Mouse (Mus musculus) hindbrain, embryonic 16.5 days (tissue): ENCODE data around the gene Rps6. TPM values are rescaled to one million over a fixed set of nuclear protein-coding genes. Genes with fewer than 3 reads are reported as not detected.
"Not testable (repeated sequence)": the region's sequence is repeated elsewhere in the genome, so short reads cannot be mapped to it uniquely, and the experiment has no call there.

Source experiments
- ATAC-seq: fragments of 200-750 bp; cut with Nextera tagmentation; 2 replicates; pipeline ENCODE4 v1.8.0; 2017; ENCODE audit warnings: moderate TSS enrichment, moderate library complexity
- H3K27ac ChIP-seq: fragments of 300-500 bp; sonication (generic); 2 replicates; pipeline ENCODE4 v1.5.1; 2014; ENCODE audit warnings: low read depth, mild to moderate bottlenecking, control low read depth, low read length, moderate library complexity
- H3K27me3 ChIP-seq: fragments of 300-500 bp; sonication (generic); replicated peaks from 2 replicates; pipeline ENCODE4 v1.6.1; 2014; ENCODE audit warnings: low read length; ENCODE audit not compliant: control insufficient read depth, insufficient read depth
- H3K36me3 ChIP-seq: fragments of 300-500 bp; sonication (generic); 2 replicates; pipeline ENCODE4 v1.6.1; 2014; ENCODE audit warnings: mild to moderate bottlenecking, low read length, moderate library complexity, mixed read lengths; ENCODE audit not compliant: control insufficient read depth, insufficient read depth
- H3K4me1 ChIP-seq: fragments of 300-500 bp; sonication (generic); 2 replicates; pipeline ENCODE4 v1.6.1; 2014; ENCODE audit warnings: low read depth, low read length; ENCODE audit not compliant: control insufficient read depth, insufficient read depth
- H3K4me2 ChIP-seq: fragments of 300-500 bp; sonication (generic); 2 replicates; pipeline ENCODE4 v1.6.1; 2014; ENCODE audit warnings: mild to moderate bottlenecking, low read length, control low read depth, moderate library complexity
- H3K4me3 ChIP-seq: fragments of 300-500 bp; sonication (generic); 2 replicates; pipeline ENCODE4 v1.5.1; 2014; ENCODE audit warnings: mild to moderate bottlenecking, low read length, control low read depth, moderate library complexity
- H3K9ac ChIP-seq: fragments of 300-500 bp; sonication (generic); 2 replicates; pipeline ENCODE4 v1.6.1; 2014; ENCODE audit warnings: low read depth, mild to moderate bottlenecking, control low read depth, low read length, moderate library complexity
- H3K9me3 ChIP-seq: fragments of 300-500 bp; sonication (generic); 2 replicates; pipeline ENCODE4 v1.6.1; 2014; ENCODE audit warnings: mild to moderate bottlenecking, low read length, moderate library complexity; ENCODE audit not compliant: control insufficient read depth
- WGBS: fragments of 180-500 bp; shearing (Covaris S2); extraction: QIAGEN DNeasy Blood & Tissue Kit; methylation state at CpG from one replicate; pipeline ENCODE4 v1.1.7; 2014; 5-methylcytosine and 5-hydroxymethylcytosine counted together
- polyA plus RNA-seq: library from polyadenylated mRNA; unstranded; fragments of >200 nt; fragmentation: Nextera tagmentation; extraction: Ambion mirVana; gene quantifications from 2 replicates; pipeline ENCODE4 v1.2.1, GENCODE M21; 2015

Gene Rps6
- polyA plus RNA-seq, 1 experiment from 2014 or later, result 300 TPM

DNA sequence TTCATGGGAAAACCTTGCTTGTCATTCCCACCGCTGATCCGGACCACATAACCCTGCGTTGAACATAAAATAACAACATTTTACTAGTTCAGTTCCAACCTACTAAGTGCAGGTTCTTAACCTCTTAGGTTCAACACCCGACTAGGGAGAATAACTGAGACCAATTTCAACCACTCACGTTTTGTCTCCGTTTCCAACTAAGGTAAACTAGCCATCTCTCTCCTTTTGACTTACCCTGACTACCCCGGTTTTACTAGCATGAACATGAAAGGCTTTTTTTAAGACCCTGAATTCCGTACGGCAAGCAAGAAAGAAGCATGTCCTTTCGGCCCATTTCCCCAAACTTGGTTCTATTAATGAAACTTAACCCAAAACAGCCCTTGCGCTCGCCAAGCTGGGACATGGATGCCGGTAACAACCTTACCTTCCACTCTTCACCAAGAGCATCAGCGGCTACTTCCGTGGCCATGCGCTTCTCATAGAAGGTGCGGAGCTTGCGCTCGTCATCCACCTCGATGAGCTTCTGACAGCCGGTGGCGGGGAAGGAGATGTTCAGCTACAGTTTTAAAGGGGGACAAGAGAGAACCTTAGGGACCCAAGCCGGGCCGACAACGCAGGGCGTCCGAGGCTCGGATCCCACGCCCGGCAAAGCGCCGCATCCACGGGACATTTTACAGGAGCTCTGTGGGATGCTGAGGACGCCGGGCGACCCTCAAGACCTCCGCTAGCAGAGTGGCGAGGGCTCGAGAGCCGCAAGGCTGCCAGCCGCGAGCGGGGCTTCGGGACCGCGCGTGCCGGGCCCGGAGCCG, 704 bp downstream of the Rps6 start:
- Histone ChIP-seq H3K27me3 (no peaks in the 10 kb centered on the region), H3K9ac (peak overlapping the region; percentile 100), H3K4me2 (peak overlapping the region; percentile 60), H3K9me3 (no peaks in the 10 kb centered on the region), H3K4me3 (peak overlapping the region; percentile 91), H3K27ac (peak overlapping the region; percentile 94), H3K4me1 (peaks cover 15% of the 10 kb centered on the region; the same call in 1 of the 2 replicates), H3K36me3 (peaks cover 17% of the 10 kb centered on the region)
- WGBS, result 2% methylated on average over 50 of the region's 50 CpGs
- ATAC-seq, result no peak

GRCm38 (mm10) chr4:86852813-86853590, 4.2 kb downstream of the Rps6 start:
- Histone ChIP-seq H3K4me3 (no peak overlapping the region), H3K4me2 (no peak overlapping the region), H3K27ac (no peak overlapping the region), H3K4me1 (peaks cover 9% of the 10 kb centered on the region; the same call in 1 of the 2 replicates), H3K36me3 (peaks cover 21% of the 10 kb centered on the region), H3K27me3 (no peaks in the 10 kb centered on the region), H3K9me3 (no peaks in the 10 kb centered on the region), H3K9ac (no peak overlapping the region)
- 89% methylated on average over 4 of the region's 4 CpGs for WGBS
- no peak for ATAC-seq

DNA sequence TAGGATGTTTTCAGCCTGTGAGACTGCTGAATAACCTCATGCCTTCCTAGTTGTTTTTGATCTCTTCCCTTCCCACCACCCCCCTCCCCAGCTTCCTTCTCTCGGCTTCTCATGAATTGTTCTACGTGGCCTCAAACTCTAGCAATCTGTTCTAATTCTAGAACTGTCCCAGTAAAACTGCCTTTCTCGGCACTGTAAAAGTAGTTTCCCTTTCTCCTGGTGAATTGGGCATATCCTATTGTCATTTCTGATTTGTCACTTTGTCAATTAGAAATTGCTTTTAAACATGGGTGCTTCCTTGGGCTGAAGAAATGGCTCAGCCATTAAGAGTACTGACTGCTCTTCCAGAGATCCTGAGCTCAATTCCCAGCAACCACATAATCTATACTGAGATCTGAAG, 5.2 kb downstream of the Rps6 start:
- no peak for ATAC-seq
- H3K27me3 ChIP-seq, result no peaks in the 10 kb centered on the region
- H3K9me3 ChIP-seq, result no peaks in the 10 kb centered on the region
- no peak overlapping the region for H3K27ac ChIP-seq
- peaks cover 24% of the 10 kb centered on the region for H3K36me3 ChIP-seq
- H3K4me1 ChIP-seq, result peaks cover 8% of the 10 kb centered on the region; the same call in 1 of the 2 replicates
- H3K9ac ChIP-seq, result no peak overlapping the region
- H3K4me3 ChIP-seq, result no peak overlapping the region
- 68% methylated on average over 3 of the region's 3 CpGs for WGBS
- H3K4me2 ChIP-seq, result no peak overlapping the region

GRCm38 (mm10) chr4:86851331-86851730, 5.9 kb downstream of the Rps6 start:
- Histone ChIP-seq H3K9me3 (no peaks in the 10 kb centered on the region), H3K9ac (no peak overlapping the region), H3K27ac (no peak overlapping the region), H3K36me3 (peaks cover 24% of the 10 kb centered on the region), H3K4me2 (no peak overlapping the region), H3K27me3 (no peaks in the 10 kb centered on the region), H3K4me1 (peaks cover 8% of the 10 kb centered on the region; the same call in 1 of the 2 replicates), H3K4me3 (no peak overlapping the region)
- ATAC-seq, result peak; percentile 53; the same call in 1 of the 2 replicates
- WGBS, result 82% methylated on average over 2 of the region's 2 CpGs

DNA sequence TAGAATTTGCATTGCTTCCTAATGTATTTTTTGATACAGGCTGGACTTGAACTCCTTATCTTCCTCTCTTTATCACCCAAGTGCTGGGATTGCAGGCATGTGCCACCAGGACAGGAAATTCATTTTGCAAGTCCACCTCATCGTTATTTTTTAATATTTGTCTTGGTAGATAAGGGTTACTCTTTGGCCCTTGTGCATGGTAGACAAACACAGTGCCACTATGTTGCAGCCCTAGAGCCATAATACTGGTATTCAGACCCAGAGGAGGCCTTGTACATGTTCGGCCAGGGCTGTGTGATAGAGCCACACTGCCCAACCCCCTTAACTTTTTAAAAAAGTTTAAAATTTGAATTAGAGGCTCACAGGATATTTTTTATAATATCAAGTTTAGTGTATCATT, 10.0 kb downstream of the Rps6 start:
- H3K4me3 ChIP-seq, result no peak overlapping the region
- no peak overlapping the region for H3K27ac ChIP-seq
- no peaks in the 10 kb centered on the region for H3K9me3 ChIP-seq
- ATAC-seq, result no peak
- H3K27me3 ChIP-seq, result no peaks in the 10 kb centered on the region
- peaks cover 11% of the 10 kb centered on the region for H3K36me3 ChIP-seq
- H3K4me1 ChIP-seq, result no peaks in the 10 kb centered on the region
- H3K4me2 ChIP-seq, result no peak overlapping the region
- no peak overlapping the region for H3K9ac ChIP-seq
- WGBS, result 92% methylated on average over 2 of the region's 2 CpGs

- H3K4me2 ChIP-seq, result no peak overlapping the region
- no peak overlapping the region for H3K4me3 ChIP-seq
- no peak for ATAC-seq
- no peak overlapping the region for H3K9ac ChIP-seq
- H3K4me1 ChIP-seq, result no peaks in the 10 kb centered on the region
- 100% methylated on average over 3 of the region's 3 CpGs for WGBS
- peaks cover 19% of the 10 kb centered on the region for H3K36me3 ChIP-seq
- H3K27me3 ChIP-seq, result no peaks in the 10 kb centered on the region
- H3K9me3 ChIP-seq, result no peaks in the 10 kb centered on the region
- H3K27ac ChIP-seq, result no peak overlapping the region
Observed at GRCm38 (mm10) chr4:86845384-86845783, 11.8 kb downstream of the Rps6 start.

DNA sequence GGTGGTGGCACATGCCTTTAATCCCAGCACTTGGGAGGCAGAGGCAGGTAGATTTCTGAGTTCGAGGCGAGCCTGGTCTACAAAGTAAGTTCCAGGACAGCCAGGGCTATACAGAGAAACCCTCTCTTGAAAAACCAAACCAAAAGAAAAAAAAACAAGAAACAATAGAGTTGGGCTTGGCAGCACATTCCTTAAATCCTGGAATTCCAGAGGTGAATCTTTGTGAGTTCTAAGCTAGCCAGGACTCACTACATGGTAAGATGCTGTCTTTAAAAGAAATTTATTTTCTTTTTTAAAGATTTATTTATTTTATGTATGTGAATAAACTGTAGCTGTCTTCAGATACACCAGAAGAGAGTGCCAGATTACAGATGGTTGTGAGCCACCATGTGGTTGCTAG, 16.1 kb downstream of the Rps6 start:
- H3K27ac ChIP-seq, H3K9me3 ChIP-seq, H3K9ac ChIP-seq, H3K4me1 ChIP-seq, H3K4me3 ChIP-seq, H3K4me2 ChIP-seq, H3K27me3 ChIP-seq, ATAC-seq: not testable (repeated sequence)
- WGBS, result 95% methylated on average over 2 of the region's 2 CpGs
- peaks cover 22% of the 10 kb centered on the region for H3K36me3 ChIP-seq

GRCm38 (mm10) chr4:86831896-86832295, 25.3 kb downstream of the Rps6 start:
- Histone ChIP-seq H3K36me3 (peaks cover 11% of the 10 kb centered on the region), H3K9ac (no peak overlapping the region), H3K4me1 (no peaks in the 10 kb centered on the region), H3K9me3 (no peaks in the 10 kb centered on the region), H3K27ac (no peak overlapping the region), H3K4me3 (no peak overlapping the region), H3K27me3 (no peaks in the 10 kb centered on the region), H3K4me2 (no peak overlapping the region)
- WGBS, result 97% methylated on average over 2 of the region's 2 CpGs
- ATAC-seq, result no peak

DNA sequence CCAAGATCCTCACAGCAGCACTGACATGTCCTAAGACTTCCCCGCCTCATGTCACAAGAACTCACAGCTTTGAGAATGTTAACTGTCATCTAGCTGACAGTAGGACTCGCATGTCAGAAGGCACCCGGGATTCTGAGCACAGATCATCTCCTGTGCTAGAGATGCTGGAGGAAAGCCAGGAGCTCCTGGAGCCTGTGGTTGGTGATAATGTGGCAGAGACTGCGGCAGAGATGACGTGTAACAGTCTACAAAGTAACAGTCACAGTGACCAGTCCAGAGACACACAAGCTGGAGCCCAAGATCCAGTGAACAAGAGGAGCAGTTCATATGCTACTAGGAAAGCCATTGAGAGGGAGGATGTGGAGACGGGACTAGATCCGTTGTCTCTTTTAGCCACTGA, 32.1 kb downstream of the Rps6 start:
- ATAC-seq, result no peak
- Histone ChIP-seq H3K4me3 (no peak overlapping the region), H3K27me3 (no peaks in the 10 kb centered on the region), H3K9ac (no peak overlapping the region), H3K4me1 (no peaks in the 10 kb centered on the region), H3K9me3 (no peaks in the 10 kb centered on the region), H3K27ac (no peak overlapping the region), H3K36me3 (peaks cover 12% of the 10 kb centered on the region), H3K4me2 (no peak overlapping the region)
- WGBS, result 87% methylated on average over 7 of the region's 7 CpGs
